Mouse (Mus musculus) embryonic stem cell, embryonic (primary cell): Measurements from ENCODE around the gene Stum.

Experiments
- CTCF ChIA-PET, 4 experiments: fragments of 300-600 bp in 2 of 4; fragments of 350-600 bp in 2 of 4; sonication (Branson Sonifier 250); formaldehyde crosslinking; loops; one replicate each; lab custom pipeline; 2022; ENCODE audit warnings: inconsistent platforms in 2 of 4; lab: Charles Lee
- POLR2A ChIA-PET, 4 experiments: fragments of 300-600 bp in 2 of 4; fragments of 350-600 bp in 2 of 4; sonication (Branson Sonifier 250); formaldehyde crosslinking; loops; one replicate each; lab custom pipeline; 2022; ENCODE audit warnings: antibody characterized with exemption in 4 of 4, inconsistent platforms in 1 of 4; lab: Charles Lee

The Stum gene

DNA sequence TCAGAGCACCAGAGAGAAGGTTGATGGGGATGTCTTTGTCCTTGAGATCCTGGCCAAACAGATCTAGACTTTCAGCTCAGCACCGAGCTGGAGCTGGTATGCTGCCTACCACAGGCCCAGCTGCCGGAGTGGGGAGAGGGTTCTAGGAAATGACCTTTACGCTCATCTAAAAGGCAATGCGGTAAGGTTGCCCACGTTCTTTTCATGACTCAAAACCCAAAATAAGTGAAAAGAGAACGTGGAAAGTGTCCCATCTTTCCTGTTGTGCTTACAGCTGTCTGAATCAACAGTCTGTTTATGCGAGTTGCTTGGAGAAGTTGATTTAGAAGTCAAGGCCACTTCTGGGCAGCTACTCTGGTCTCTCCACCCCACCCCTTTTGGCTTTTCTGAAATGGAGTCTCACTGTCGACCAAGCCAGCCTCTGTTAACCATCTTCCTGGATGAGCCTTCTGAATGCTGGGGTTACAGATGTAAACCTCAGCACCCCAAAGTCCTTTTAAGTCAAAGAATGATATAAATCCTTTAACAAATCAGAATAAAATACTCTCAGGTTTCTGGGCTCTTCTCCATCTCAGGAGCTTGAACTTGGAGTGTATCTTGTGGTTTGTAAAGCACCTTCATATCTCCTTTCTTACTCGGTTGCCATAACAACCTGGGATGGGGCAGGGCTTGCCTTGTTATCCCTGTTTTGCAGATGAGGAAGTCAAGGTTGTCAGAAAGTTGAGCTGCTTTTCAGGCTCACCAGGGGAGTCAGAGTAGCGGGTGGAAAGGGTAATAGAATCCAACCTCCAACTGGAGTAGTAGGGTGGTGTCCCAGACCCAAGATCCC, 92.3 kb downstream of the Stum start:
- ChIA-PET POLR2A (interaction anchor here in 2 of 4 experiments (0.7 to 1.9 kb wide), 12 partner anchors 8 to 141 kb away, joined by 3 to 6 read pairs (median 4); no protein-coding TSS in a partner anchor), CTCF (interaction anchor here (0.8 to 1.5 kb wide), 6 partner anchors 13 to 123 kb away, joined by 3 to 5 read pairs (median 4); no protein-coding TSS in a partner anchor)

DNA sequence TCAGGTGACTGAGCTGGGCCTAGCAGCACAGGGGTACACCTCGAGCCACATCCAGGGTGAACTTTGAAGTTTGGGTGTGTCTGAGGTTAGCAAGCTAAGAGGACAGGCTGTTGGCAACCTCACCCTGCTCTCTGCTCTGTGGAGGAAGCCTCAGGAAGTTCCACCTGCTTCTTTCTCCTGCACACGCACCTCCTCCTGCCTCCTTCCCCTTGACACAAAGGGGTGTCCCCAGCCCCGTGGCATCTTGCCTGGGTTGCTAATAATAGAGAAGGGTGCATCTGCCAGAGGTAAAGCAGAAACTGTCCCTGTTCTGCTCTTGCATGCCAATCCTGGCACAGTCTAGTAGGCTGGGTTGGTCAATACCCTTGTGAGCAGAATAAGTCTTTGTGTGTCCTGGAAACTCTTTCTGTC, 93.0 kb downstream of the Stum start:
- CTCF ChIA-PET: interaction anchor here in 3 of 4 experiments (0.8 to 1.5 kb wide), 6 partner anchors 14 to 122 kb away, joined by 3 to 5 read pairs (median 4); no protein-coding TSS in a partner anchor
- POLR2A ChIA-PET: interaction anchor here in 2 of 4 experiments (0.6 to 1.9 kb wide), 7 partner anchors 9 to 141 kb away, joined by 3 to 6 read pairs (median 3); no protein-coding TSS in a partner anchor

DNA sequence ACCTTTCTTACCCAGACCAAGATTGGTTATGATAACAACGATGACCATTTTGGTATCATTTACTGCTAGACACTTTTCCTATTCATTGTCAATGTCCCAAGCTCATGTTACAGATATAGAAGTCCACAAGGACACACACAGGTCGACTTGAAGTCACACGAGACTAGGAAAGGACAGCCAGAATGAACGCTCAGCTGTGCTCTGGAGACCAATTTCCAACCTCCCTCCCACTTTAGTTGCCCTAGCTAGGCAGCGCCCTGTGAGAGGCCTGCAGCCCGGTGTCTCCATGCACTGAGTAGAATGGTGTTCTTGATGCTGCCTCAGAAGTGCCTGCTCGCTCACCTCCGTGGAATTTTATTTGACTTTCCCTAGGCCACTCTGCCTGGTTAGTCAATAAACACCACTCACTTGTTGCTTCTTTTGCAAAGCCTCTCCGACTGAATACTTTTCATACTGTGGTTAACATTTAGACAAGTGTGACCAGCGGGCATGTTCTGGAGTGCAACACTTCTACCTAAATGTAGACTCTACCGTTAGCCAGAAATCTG, 94.0 kb downstream of the Stum start:
- ChIA-PET POLR2A (interaction anchor here in 2 of 4 experiments (0.8 to 1.9 kb wide), 5 partner anchors 15 to 109 kb away, joined by 3 to 5 read pairs (median 3); no protein-coding TSS in a partner anchor), CTCF (interaction anchor here in 1 of 4 experiments (1.0 kb wide), 1 partner anchor 120 kb away, joined by 3 read pairs; no protein-coding TSS in a partner anchor)

DNA sequence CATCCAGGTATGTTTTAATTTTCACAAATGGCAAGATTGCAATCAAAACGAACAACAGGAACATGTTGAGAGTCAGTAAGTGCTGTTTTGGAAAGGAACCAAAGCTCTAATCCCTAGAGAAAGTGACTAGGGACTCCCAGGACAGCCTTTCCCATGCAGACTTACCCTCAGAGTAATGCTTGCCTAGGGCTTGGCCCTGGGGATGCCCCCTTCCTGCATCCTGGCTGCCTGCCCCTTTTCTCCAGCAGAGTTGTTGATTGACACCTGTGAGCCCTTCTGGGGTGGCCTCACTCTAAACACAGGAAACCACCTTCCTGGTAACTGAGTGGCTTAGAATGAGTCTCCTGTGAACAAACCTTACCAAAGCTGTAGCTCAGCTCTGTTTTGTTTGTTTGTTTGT, 94.8 kb downstream of the Stum start:
- POLR2A ChIA-PET: interaction anchor here in 3 of 4 experiments (0.6 to 2.1 kb wide), 15 partner anchors 8 to 392 kb away, joined by 3 to 22 read pairs (median 4); no protein-coding TSS in a partner anchor

DNA sequence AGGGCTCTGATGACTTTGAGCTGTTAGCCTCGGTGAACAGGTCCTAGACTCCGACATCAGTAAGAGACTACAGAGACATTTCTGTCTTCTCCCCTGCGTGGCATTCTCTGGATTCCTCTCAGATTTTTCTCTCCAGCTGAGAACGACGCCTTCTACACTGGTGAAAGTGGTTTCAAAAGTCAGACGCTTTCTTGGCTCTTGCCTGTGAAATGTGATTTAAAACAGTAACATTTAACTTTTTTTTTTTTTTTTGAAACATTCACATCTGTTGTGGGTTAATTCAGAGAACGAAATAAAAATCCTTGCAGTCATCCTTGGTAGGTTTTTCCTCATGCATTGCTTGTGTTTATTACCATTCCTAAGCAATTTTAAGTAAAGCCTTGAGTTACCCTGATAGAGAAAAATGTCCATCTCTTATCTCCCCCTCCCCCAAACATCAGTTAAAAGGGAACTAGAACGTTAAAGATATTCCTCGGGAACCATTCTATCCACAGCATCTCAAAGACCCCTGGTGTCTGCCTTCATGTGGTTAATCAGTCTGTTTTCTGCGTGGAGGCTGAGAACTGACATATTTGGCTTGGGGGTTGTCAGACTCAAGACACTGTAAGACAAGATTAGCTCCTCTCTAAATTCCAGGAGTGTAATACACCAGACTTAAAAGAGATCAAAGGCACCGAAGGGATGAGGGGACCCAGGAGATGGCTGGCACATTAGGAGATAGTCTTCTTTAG, 95.4 kb downstream of the Stum start:
- CTCF ChIA-PET: interaction anchor here (0.5 to 1.8 kb wide), 29 partner anchors 10 to 527 kb away, joined by 3 to 42 read pairs (median 5); partner anchors contain the start of gene Psen2 (in 1 of the 4)
- POLR2A ChIA-PET: interaction anchor here (0.6 to 2.4 kb wide), 79 partner anchors 8 to 501 kb away, joined by 3 to 29 read pairs (median 4); partner anchors contain the start of genes Itpkb (in 2 of the 4), Sde2 (in 2 of the 4) and Lin9 (in 1 of the 4)

More for the DNA sequence above, 94.8 kb downstream of the Stum start:
- CTCF ChIA-PET: interaction anchor here in 3 of 4 experiments (0.5 to 1.8 kb wide), 4 partner anchors 19 to 102 kb away, joined by 3 to 9 read pairs (median 6); no protein-coding TSS in a partner anchor

DNA sequence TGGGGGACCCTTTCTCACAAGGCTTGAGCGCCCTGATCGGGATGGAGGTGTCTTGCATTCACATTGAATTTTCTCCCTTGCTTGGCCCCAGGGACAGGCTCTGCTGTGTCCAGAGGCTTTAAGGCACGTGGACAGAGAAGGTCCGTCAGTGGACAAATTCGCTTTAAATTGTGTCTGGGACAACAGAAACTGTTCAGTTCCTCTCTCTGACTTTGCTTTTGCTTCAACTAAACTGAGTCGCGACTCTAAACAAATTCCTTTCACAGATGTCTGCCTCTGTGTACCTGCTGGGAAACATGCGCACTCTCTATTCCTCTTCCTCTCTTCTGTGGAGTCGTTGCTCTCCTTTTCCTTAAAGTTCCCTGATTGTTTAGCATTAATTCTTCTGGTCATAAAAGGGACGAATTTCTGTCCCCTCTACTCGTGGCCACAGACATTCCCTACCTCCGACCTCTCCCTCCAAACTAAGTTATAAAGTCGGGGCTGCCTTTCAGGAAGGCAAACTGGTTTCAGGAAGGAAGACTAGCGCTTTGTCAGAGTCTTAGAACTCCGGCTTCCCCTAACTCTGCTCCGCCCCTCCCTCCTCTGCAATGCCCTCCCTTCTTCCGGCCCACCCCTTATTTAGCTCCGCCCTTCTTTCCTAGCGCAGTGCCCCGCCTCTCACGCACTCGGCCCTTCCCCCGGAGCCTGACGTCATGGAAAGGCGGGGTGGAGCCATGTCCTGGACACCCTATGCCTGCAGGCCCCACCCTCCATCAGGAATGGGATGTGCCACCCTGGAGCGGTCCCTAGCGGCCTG, 96.2 kb downstream of the Stum start:
- CTCF ChIA-PET: interaction anchor here (0.6 to 1.8 kb wide), 32 partner anchors 11 to 526 kb away, joined by 3 to 42 read pairs (median 4); partner anchors contain the start of gene Psen2 (in 1 of the 4)
- POLR2A ChIA-PET: interaction anchor here (0.5 to 2.4 kb wide), 81 partner anchors 9 to 502 kb away, joined by 3 to 29 read pairs (median 4); partner anchors contain the start of genes Itpkb (in 2 of the 4), Sde2 (in 2 of the 4) and Lin9 (in 1 of the 4)

DNA sequence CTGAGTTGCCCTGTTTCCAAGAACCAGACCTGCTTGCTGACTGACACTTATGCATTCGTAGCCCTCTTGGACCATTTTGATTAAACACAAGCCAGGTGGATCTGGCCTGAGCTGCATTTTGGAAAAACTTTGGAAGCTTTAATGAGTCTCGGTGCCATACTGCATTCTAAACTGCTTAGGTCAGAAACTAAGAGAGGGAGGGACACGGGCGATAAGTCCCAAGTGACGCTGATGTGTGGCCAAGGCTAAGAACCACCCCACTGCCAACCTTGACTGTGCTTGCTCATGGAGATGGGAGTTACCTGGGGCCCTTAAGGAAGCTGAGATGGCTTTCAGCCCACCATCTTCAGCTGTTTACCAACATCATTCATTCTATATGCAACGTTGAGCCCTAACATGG, 98.0 kb downstream of the Stum start:
- POLR2A ChIA-PET: interaction anchor here in 2 of 4 experiments (0.6 to 4.2 kb wide), 8 partner anchors 10 to 319 kb away, joined by 3 to 24 read pairs (median 4); no protein-coding TSS in a partner anchor

DNA sequence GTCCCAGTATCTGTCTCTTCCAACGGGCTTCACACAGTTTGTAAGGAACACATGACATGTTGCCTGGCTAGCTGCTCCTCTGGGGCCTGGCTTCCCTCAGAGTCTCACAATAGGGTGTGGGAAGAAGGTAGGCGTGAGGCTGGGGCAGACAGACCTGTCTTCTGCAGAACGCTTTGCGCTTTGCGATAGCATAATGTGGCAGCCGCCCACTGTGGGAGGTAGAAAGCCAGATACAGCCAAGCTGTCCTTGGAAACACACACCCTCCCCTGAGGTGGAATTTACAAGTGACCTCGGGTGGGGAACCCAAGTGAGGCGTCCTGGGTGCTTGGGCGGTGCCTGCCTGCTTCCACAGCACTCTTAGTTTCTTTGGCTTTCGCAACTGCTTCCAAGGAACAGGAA, 98.8 kb downstream of the Stum start:
- CTCF ChIA-PET: interaction anchor here in 1 of 4 experiments (0.7 to 1.6 kb wide), 2 partner anchors 116 to 117 kb away, joined by 3 to 4 read pairs; no protein-coding TSS in a partner anchor
- POLR2A ChIA-PET: interaction anchor here in 3 of 4 experiments (0.7 to 4.2 kb wide), 11 partner anchors 9 to 105 kb away, joined by 3 to 24 read pairs (median 4); no protein-coding TSS in a partner anchor

More for the DNA sequence above, 98.0 kb downstream of the Stum start:
- CTCF ChIA-PET: interaction anchor here in 1 of 4 experiments (0.5 to 1.4 kb wide), 2 partner anchors 103 to 117 kb away, joined by 3 to 4 read pairs; no protein-coding TSS in a partner anchor

DNA sequence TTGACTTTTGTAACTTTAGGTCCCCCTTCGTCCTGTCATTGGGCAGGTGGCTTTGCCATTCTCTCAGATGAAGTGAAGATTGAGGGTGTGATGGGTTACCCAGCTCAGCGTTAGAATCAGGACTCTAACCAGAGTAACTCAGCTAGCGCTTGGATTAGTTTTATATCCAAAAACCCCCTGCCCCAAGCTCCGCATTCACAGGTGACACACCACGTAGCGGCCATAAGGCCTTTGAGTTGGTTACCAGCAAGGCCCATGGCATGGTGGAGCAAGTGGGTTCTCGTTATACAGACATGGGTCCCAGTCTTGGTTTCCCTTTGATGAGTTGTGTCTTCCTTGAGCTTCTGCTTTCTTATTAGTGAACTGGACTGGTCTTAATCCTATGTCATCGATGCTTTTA, 99.4 kb downstream of the Stum start:
- POLR2A ChIA-PET: interaction anchor here in 3 of 4 experiments (0.6 to 4.2 kb wide), 10 partner anchors 9 to 347 kb away, joined by 3 to 24 read pairs (median 4); no protein-coding TSS in a partner anchor
- CTCF ChIA-PET: interaction anchor here in 2 of 4 experiments (0.7 to 1.6 kb wide), 4 partner anchors 23 to 116 kb away, joined by 3 to 4 read pairs (median 4); no protein-coding TSS in a partner anchor
